Mouse (Mus musculus): ENCODE measurements at regions not wholly inside any gene's neighbourhood (a gene's known extent, or its start where the extent isn't known, plus 50 kb on each side); places are given as distances from the start of the nearest gene placed in this dataset.

DNA sequence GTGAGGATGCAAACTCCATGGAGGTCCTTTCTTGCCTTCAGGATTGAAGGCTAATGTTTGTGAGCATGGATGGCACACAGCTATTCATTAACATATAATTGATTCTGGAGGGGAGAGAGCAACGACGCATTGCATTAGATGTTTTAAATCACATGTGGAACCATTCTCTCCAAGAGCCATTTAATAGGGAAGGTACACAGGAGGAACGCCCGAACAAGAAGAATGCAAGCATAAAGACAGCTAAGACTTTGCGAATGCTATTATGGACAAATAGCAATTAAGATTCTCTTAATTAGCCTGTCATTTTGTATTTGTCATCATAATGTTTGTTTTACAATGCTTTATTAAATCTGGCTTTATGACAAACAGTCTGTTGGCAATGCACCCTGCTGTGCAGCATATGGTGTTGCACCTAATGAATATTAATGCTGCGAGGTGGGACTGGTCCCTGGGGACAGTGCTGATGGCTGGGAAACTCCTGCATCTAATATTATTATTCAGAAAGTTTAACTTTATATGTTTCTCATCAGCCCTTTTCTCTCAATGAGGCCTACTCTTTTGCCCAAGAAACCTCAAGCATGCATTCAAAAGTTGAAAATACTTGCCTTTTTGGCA, 497.5 kb downstream of the Pros1 start:
- DNase-seq = no peak

DNA sequence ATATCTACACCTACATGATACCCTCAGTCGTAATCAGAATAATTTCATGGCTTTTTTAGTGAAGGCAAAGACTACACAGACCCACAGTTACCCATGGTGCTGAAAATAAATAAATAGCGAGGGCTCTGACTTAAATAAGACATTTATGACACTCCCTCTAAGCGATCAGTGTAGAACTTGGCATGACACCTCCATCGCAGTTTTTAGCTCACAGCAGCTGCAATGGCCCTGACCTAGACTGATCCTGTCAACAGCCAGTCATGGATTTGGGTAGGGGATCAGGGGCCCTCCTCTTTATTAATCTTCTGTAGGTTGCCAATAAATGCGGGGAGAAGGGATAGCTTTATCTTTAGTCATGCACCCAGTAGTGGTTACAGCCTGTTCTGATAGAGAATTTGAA, 494.1 kb downstream of the Epha3 start:
- no peak for DNase-seq

DNA sequence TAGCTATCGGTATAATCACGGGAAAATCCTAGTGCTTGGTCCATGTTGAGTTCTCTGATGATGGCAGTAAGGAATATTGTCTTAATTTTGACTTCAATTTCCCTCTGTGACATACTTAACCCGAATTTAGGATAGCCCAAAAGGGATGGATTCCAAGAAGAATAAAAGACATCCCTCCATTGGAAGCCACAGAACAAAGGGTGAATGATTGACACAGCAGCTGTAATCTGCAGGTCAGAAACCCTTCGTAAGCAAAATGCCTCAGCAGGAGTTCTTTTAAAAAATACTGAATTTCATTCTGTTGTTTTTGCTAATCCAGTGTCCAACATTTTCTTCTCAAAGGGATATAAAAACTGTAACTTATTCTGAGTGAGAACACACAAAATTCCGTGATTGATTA, 492.7 kb downstream of the Epha3 start:
- DNase-seq = no peak

DNA sequence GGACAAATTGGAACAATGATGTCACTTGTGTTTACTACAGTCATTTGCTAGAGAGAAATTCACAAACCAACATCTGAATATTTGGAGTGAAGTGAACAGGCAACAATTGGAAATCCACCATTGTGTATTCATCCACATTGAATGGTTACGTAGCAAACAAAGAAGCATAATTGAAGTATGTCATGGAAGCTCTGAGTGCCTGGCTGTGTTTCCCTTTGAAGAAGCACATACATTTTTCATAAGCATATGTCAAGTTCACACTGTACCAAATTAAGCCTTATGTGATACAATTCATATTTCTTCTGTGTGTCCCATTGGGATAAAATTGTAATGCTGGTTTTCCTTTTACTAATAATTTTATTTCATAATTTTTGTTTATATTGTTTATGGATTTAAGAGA, 459.0 kb downstream of the Epha3 start:
- no peak for DNase-seq

DNA sequence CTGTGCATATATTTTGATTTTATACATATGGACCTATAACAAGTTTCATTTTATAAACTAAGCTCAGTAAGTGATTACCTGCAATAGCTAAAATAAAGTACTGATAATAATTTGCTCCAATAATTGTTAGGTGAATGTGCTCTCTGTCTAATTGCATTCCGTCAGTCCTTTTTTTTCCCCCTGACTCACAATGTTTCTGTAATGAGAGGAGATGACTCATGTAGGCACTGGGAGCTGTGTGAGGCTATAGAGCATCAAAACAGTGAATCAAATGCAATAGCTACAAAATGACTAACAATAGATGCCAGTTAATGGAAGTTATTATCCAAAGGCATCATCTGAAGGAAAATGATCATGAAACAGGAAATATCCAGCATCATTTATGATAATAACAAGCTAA, 451.3 kb downstream of the Epha3 start:
- DNase-seq = no peak

DNA sequence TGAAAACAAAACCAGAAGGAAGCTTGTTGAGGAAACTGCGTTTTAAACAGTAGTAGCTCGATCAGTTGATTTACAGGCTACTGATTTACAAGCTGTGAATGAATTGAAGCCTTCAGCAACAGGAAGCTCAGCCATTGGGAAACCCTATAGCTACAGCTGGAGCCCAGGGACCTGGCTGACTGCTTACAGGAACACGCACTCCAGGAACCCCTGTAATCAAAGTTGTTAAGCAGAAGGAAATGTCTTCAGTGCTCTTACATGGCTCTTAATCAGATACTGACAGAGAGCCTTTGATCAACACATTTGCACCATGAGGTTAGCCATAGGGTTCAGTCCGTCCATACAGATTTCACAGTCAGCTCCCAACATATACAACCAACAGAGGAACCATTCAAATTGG, 411.7 kb downstream of the Epha3 start:
- no peak for DNase-seq

DNA sequence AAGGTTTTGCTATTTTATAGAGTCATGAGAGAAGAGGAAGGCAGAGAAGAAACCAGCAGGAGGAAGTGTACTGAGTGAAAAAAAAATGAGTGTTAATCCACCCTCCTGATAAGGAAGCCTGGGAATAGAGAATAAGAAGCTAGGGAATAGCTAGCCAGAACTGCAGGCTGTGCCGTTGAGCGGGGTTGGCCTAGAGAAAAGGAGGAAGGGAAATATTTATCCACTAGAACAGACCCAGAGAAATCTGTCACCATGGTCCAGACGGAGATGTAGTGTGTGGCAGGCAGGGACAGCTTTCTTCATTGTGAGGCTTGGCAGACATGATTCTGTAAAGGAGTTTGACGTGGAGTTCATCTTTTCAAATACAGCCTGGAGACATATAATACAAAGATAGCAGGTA, 397.4 kb downstream of the Epha3 start:
- DNase-seq = no peak

DNA sequence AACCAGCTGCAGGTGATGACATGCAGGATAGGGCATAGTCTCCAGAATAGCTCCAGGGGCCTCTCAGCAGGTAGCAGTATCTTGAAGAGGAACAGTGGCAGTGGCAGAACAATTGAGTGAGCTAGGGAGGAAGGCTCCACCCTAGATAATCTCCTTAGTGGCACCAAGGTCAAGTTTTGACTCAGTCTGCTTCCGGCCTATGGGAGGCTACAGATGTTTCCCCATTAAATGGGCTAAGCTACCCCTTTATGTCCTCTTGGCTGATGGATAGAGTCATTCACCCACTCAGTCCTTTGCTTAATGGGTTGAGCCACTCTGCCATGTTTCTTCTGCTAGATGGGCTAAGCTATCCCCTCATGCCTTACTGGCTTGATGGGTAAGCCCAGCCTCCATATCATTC, 395.1 kb downstream of the Epha3 start:
- DNase-seq = no peak

Measured in adrenal gland, postnatal 36 days (tissue).